Mouse (Mus musculus): Measurements from ENCODE around the gene Dhx58.

Gene Dhx58

DNA sequence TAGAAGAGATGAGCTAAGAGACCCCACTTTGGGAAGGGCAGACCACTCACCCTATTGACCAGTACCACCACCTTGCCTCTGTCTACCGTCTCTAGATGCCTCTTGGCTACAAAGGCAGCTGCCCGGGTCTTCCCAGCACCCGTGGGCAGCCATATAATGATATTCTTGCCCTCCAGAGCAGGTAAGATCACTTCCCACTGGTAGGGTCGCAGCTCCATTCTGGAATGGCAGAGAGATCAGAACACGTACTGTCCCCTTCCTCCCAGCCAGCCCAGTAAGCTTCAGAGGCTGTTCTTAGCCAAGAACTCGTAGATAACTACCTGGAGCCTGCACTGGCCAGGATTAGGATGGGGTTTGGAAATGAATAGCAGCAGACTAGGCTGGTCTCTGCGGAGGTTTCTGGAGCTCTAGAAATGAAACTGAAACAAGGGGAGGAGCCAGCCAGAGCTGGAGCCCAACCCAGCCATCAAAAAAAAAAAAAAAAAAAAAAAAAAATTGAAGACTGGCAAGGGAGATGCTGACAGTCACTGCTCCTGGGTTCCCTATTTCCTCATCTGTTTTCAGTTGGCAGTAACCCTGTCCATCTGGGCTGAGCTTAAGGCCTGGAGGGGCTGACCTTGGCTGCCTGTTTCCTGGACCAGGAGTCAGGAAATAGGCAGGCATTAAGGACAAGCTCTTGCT is at the start of gene Dhx58:
Gene Dhx58, minus strand, starts transcription at position 421 of the 681 bp plus-strand sequence.
- no peak for DNase-seq

DNA sequence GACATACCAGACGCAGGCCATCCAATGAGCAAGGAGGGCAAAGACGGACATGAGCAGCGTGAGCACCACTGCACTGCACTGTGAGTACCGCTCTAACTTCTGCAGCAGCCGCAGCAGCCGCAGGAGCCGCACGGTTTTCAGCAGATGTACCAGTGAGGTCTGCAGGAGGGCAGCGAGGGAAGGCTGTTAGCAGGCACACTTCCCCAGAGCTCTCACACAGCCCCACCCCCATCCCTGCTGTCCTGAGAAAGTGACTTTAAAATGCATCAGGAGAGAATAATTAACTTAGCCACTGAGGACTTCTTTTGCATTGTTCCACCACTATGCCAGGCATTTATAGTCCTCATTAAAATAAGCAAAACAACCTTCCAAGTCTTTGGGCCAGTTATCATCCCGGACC is 48.2 kb upstream of the Dhx58 start:
- no peak for DNase-seq

GRCm38 (mm10) chr11:100750127-100750526 is 46.1 kb upstream of the Dhx58 start:
- DNase-seq = no peak

DNA sequence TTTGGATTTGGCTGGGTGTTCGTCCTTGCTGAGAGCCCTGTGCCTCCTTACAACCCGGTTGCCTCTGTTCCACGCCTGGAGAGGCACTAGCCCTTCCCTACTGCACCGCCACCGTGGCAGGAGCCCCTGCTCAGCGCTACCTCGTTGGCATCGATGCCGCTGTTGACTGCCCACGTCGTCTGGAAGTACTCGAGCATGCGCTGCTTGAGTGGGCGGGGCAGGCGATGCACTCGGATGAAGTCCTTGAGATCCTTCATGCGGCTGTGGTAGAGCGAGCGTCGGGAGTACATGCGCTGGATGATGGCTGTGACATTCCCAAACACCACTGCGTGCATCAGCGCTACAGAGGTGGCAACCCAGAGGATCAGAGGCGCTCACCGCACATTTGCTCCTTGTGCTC is 45.4 kb upstream of the Dhx58 start:
- no peak for DNase-seq

- no peak for DNase-seq
Observed at GRCm38 (mm10) chr11:100748620-100749019, 44.5 kb upstream of the Dhx58 start.

DNA sequence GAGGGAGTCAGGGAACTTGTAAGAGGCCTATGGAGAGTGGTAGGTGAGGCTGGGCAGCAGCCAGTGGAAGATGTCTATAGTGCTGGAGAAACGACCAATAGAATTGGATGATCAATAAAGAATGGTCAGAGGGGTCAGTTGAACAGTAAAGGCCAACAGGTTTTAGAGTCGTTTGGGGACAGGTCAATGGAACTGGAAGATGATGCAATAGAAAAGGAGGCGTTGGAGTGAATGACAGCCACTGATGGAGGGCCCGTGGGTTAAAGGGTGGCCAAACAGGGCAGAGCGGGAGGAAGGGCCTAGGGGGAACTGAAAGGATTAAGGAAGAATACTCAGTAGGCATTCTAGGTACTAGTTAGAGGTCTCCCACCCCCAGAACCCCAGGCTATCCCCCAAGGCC is 43.0 kb upstream of the Dhx58 start:
- no peak for DNase-seq

- no peak for DNase-seq
Observed at GRCm38 (mm10) chr11:100746546-100746945, 42.5 kb upstream of the Dhx58 start.

- peak in 1 of 2 experiments; percentile 54 for DNase-seq
Observed at GRCm38 (mm10) chr11:100745085-100745484, 41.0 kb upstream of the Dhx58 start.

DNA sequence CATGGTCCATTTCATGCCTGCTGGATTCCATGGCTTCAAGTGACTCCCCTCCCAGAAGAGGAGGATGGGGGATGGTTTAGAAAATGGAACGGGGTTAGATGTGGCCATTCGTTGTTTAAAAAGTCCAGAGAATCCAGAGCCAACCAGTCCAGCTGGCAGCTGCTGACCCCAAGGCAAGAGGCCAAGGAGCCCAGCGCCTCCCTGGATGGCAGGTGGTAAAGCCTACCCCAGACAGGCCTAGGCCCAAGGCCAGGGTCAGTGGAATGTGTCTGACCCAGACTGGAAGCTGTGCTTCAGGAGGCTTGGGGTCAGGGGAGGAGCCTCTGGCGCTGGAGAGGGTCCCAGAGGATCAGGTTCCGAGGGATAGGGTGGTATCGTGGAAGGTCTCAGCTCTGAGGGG is 37.3 kb upstream of the Dhx58 start:
- DNase-seq = no peak

DNA sequence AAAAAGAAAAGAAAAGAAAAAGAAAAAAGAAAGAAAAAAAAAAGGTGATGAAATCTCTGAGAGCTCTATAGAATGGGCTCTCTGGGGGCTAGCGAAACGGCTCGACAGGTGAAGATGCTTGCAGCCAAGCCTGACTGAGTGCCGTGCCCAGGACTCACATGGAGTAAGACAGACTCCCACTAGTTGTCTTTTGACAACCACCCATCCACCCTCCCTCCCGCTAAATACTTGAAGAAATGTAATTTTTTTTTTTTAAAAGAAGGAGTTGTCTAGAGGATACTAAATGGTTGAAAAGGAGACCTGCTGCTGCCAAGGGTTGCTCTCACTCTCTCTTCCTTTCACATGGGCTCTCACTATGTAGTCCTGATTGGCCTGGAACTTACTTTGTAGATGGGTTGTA is 34.7 kb upstream of the Dhx58 start:
- no peak for DNase-seq

GRCm38 (mm10) chr11:100738066-100738604 is 34.1 kb upstream of the Dhx58 start, which contains the start of gene Rab5c:
Gene Rab5c (minus strand): TSS chr11:100738215.
- peak; percentile 94 to 97 for DNase-seq

- DNase-seq = no peak
Observed at GRCm38 (mm10) chr11:100737105-100737733, 33.1 kb upstream of the Dhx58 start.

DNA sequence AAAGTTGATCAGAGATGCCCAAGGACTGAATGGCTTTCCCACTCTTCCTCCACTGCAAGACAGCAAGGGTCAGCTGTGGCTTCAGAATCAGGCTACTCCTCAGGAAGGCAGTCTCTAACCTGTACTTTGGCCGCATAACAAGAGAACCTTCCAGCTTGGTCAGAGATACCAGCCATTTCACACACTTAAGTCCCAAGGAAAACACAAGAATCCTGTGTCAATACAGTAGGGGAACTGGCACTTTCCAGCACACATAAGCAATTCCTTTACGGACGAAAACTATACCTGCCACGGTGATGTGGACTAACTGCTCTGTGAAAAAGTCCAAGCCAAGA is 32.6 kb upstream of the Dhx58 start:
- no peak for DNase-seq

DNA sequence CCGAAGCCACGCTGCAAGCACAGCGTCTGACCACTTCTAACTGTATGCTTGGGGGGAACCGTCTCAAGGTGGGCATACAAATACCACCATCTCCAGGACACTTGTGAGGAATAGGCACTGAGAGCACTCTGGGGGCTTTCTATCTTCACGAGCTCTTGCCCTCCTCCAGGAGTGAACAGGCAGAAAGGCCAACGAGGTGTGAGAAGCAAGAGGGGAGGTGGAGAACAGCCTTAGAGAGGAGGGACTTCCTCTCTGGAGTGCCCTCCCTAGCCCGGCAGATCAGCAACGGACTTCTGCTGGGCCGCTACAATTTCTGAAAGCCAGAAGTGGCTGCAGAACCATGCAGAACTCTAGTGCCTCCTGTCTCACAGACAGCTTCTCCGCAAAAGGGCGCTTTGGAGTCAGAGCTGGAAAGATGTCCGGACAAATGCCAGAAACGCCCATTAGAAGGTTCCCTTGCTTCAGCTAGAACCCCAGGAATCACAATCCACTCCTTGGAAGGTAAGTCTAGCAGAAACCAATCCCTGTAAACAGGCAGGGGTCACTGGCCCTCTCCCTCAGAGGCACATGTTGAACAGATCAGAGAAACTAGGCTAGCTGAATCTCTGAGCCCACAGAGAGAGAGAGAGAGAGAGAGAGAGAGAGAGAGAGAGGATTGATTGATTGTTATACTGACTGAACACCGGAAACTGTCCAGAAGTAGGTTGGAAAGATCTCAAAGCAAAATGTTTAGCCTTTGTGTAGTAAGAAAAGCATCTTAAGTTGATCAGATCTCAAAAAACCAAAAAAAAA is 32.1 kb upstream of the Dhx58 start:
- DNase-seq = peak in 1 of 2 experiments; percentile 23

DNA sequence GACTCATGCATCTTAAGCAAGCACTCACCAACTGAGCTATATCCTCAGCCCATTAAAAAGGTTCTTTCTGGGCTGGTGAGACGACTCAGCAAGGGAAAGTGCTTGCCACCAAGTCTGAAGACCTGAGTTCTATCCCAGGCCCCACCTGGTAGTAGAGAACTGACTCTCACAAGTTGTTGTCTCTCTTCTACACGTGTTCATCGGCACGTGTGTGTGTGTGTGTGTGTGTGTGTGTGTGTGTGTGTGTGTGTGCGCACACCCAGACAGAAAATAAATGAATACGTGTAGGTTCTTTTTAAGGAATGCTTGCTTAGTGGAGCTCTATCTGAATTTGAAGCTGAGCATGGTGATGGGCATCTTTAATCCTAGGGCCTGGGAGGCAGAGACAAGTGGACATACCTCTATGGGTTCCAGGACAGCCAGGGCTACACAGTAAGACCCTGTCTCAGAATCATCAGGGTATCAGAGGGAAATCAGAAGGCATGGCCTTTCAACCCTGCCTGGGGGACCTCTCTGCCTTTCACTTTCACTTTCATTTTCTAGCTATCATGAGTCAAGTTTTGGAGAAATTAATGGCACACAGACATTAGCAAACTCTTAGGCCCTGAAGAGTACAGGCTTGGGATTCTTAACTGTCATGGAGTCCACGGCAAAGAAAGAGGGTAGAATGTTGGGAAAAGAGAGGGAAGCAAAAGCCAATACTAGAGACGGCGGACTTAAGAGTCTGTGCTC is 31.2 kb upstream of the Dhx58 start:
- no peak for DNase-seq

DNA sequence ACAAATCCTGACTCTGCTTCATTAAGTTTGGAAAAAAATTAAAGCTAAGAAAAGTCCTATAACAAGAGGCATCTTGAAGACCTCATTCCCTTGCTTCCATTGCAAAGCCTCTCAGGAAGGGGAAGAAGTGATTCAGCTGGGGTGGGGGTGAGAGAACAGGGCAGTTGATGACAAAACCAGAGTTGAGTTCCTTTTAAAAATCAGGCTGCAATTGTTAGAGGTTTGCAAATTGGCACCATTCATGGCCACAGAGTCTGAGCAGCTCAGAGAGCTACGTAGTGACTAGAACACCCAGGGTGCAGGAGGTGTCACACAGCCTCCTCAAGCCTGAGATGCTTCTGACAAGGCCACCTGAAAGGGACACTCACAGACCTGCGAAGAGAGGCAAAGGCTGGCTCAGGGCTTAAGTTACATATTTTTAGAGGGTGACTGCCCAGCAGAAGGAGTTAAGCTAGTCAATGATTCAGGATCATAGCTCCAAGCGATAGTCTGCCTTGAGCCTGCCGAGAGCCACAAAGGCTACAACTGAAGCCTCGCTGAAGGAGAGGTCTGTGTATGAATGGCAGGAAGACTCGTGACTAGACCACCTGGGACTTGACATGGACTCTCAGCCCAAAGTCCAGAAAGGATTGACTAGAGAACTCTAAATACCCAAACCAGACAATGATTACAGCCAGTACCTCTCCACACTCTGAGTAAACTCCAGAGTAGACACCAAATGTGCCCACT is 26.6 kb upstream of the Dhx58 start:
- no peak for DNase-seq

GRCm38 (mm10) chr11:100729976-100730375 is 25.9 kb upstream of the Dhx58 start:
- DNase-seq = no peak

- no peak for DNase-seq
Observed at GRCm38 (mm10) chr11:100728601-100729000, 24.5 kb upstream of the Dhx58 start.

DNA sequence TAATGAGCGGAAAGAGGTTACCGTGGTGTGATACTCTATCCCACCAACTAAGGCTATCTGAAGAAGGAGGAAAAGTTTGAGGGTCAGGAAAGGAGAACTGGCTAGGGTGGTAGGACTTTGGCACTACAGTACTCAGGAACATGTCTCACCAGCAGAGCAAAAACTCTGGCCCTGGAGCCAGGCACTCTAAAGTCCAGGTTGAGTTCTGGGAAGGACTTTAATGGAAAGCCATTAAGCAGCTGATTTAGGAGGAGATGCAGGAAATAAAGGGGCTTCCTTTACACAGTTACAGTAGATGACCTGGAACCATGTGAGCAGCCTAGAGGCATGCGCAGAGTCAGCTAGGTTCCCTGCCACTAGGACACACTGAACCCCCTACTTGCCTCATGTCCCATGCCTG is 23.1 kb upstream of the Dhx58 start:
- DNase-seq = no peak

GRCm38 (mm10) chr11:100724919-100725512 is 20.9 kb upstream of the Dhx58 start:
- no peak for DNase-seq

GRCm38 (mm10) chr11:100722493-100723028 is 18.5 kb upstream of the Dhx58 start:
- no peak for DNase-seq

All from spleen, adult 18-20 months (tissue).